Comparison of ENCODE assay signal across 10 mouse cellular contexts in genomic region chr11:79503845-79504244, GRCm38 (mm10). TPM values are rescaled to one million over a fixed set of nuclear protein-coding genes. Genes with fewer than 3 reads are reported as not detected.
DNase-seq lines count a peak whose midpoint lies in the region; ATAC-seq lines count a peak whose summit lies in the region.
"Had no signal": no experiment of that assay in that cellular context is flagged by ENCODE, and none has a peak within 500 bp of the region (broad histone marks: within the 10 kb centered on the region; RNA-seq: fewer than 3 reads in every experiment).

TSS of gene Omg (minus strand) at chr11:79504084.

- DNase-seq in embryo, embryonic 11 days: peak; percentile 10
- no peak for DNase-seq in embryo, embryonic 9.5 days (ENCODE audit: extremely low spot score)
- DNase-seq in layer of hippocampus, adult 11-12 months (ENCODE audit: low spot score): peak; percentile 75
- no peak for DNase-seq in midbrain, embryonic 10.5 days (ENCODE audit: low spot score)
- peak; percentile 42 for DNase-seq in right cerebral cortex, postnatal 4 days
- no peak for DNase-seq in adrenal gland, postnatal 4 days (ENCODE audit: low spot score in 2 of 2)
- no peak for DNase-seq in spleen, postnatal 10 days (ENCODE audit: low spot score in 2 of 2)
- DNase-seq: thymus, postnatal 14 days had no signal

- H3K4me2 ChIP-seq in liver, embryonic 12.5 days: no peak within 1 kb of the TSS

- H3K27ac ChIP-seq in midbrain, embryonic 10.5 days (replicated peaks): 0 out of 2 replicates have a peak within 1 kb of the TSS, but pooled peaks have one; percentile 33
- no peak within 1 kb of the TSS for H3K27ac ChIP-seq in liver, embryonic 12.5 days

- no peak within 1 kb of the TSS for H3K9ac ChIP-seq in liver, embryonic 12.5 days

- 47% methylated on average over 8 of the region's 8 CpGs for WGBS in midbrain, embryonic 10.5 days
- WGBS in liver, embryonic 12.5 days (ENCODE audit: insufficient replicate concordance): 69% methylated on average over 8 of the region's 8 CpGs

- H3K36me3 ChIP-seq in midbrain, embryonic 10.5 days: no peaks in the 10 kb centered on the region
- no peaks in the 10 kb centered on the region for H3K36me3 ChIP-seq in liver, embryonic 12.5 days

- no peaks in the 10 kb centered on the region for H3K9me3 ChIP-seq in midbrain, embryonic 10.5 days (replicated peaks)
- H3K9me3 ChIP-seq in liver, embryonic 12.5 days (replicated peaks): no peaks in the 10 kb centered on the region

- H3K4me1 ChIP-seq in midbrain, embryonic 10.5 days: peaks cover 27% of the 10 kb centered on the region
- H3K4me1 ChIP-seq in liver, embryonic 12.5 days: peaks cover 6% of the 10 kb centered on the region; the same call in 1 of the 2 replicates

- H3K27me3 ChIP-seq in midbrain, embryonic 10.5 days (ENCODE audit: low read depth, poor library complexity, severe bottlenecking): no peaks in the 10 kb centered on the region
- H3K27me3 ChIP-seq in liver, embryonic 12.5 days (replicated peaks): no peaks in the 10 kb centered on the region

- no peak within 1 kb of the TSS for H3K4me3 ChIP-seq in midbrain, embryonic 10.5 days
- no peak within 1 kb of the TSS for H3K4me3 ChIP-seq in liver, embryonic 12.5 days
- H3K4me3 ChIP-seq: erythroblast, embryonic 14.5 days had no signal

- ATAC-seq in liver, embryonic 12.5 days: no peak

RNA-seq across cellular contexts. Expression of gene Omg, which starts in this region (rescaled TPM):
- 0.28 and 0.29 TPM in 2 replicates for polyA plus RNA-seq in midbrain, embryonic 10.5 days (2016; fragmentation: Nextera tagmentation; extraction: Ambion mirVana)
- 0.12 TPM in 1 of 2 replicates, not detected in the other for polyA plus RNA-seq in liver, embryonic 12.5 days (2016; fragmentation: Nextera tagmentation; extraction: Ambion mirVana)
- 1 to 10 TPM; 8.1 to 9.7 TPM for total RNA-seq in adrenal gland, postnatal 4 days (2021)
- polyA plus RNA-seq: erythroblast, embryonic 14.5 days had no signal

Comparison
In these comparisons a context has a peak if more than half of its experiments do, and no peak if none do; other contexts are left out.
1. DNase-seq: peak in embryo, embryonic 11 days (single experiment), layer of hippocampus, adult 11-12 months (single experiment) and right cerebral cortex, postnatal 4 days (single experiment); none in embryo, embryonic 9.5 days (single experiment), midbrain, embryonic 10.5 days (single experiment), adrenal gland, postnatal 4 days (0 of 2) and spleen, postnatal 10 days (0 of 2).